Mouse (Mus musculus) midbrain, embryonic 14.5 days (tissue): ENCODE data around the gene Mroh3. TPM values are rescaled to one million over a fixed set of nuclear protein-coding genes. Genes with fewer than 3 reads are reported as not detected.

Experiments used
- ATAC-seq: fragments of 200-750 bp; cut with Nextera tagmentation; 2 replicates; pipeline ENCODE4 v1.8.0; 2017; ENCODE audit warnings: moderate number of reproducible peaks, moderate library complexity; ENCODE audit not compliant: low FRiP score, low TSS enrichment
- DNase-seq: peaks from one replicate; pipeline ENCODE4 v3.0.0-alpha.2; 2015
- H3K27ac ChIP-seq: fragments of 300-500 bp; sonication (generic); replicated peaks from 2 replicates; pipeline ENCODE4 v1.5.1; 2014; ENCODE audit warnings: mild to moderate bottlenecking, low read depth, low read length, moderate library complexity
- H3K27me3 ChIP-seq: fragments of 300-500 bp; sonication (generic); 2 replicates; pipeline ENCODE4 v1.6.1; 2014; ENCODE audit warnings: low read length, control low read depth, mixed read lengths; ENCODE audit not compliant: control insufficient read depth, insufficient read depth
- H3K36me3 ChIP-seq: fragments of 300-500 bp; sonication (generic); 2 replicates; pipeline ENCODE4 v1.6.1; 2014; ENCODE audit warnings: low read length, control low read depth; ENCODE audit not compliant: control insufficient read depth, insufficient read depth
- H3K4me1 ChIP-seq: fragments of 300-500 bp; sonication (generic); 2 replicates; pipeline ENCODE4 v1.6.1; 2014; ENCODE audit warnings: mild to moderate bottlenecking, antibody characterized with exemption, low read length, control low read depth; ENCODE audit not compliant: control insufficient read depth, insufficient read depth
- H3K4me2 ChIP-seq: fragments of 300-500 bp; sonication (generic); 2 replicates; pipeline ENCODE4 v1.6.1; 2014; ENCODE audit warnings: mild to moderate bottlenecking, low read length, moderate library complexity
- H3K4me3 ChIP-seq: fragments of 300-500 bp; sonication (generic); replicated peaks from 2 replicates; pipeline ENCODE4 v1.5.1; 2014; ENCODE audit warnings: low read depth, low read length
- H3K9ac ChIP-seq: fragments of 300-500 bp; sonication (generic); replicated peaks from 2 replicates; pipeline ENCODE4 v1.6.1; 2014; ENCODE audit warnings: mild to moderate bottlenecking, low read length, moderate library complexity
- H3K9me3 ChIP-seq: fragments of 300-500 bp; sonication (generic); 2 replicates; pipeline ENCODE4 v1.6.1; 2016; ENCODE audit warnings: low read length, control low read depth, mixed read lengths; ENCODE audit not compliant: control insufficient read depth
- WGBS: fragments of 180-500 bp; shearing (Covaris S2); extraction: QIAGEN DNeasy Blood & Tissue Kit; methylation state at CpG from one replicate; pipeline ENCODE4 v1.1.7; 2014; 5-methylcytosine and 5-hydroxymethylcytosine counted together
- polyA plus RNA-seq: library from polyadenylated mRNA; unstranded; fragments of >200 nt; fragmentation: Nextera tagmentation; extraction: Ambion mirVana; gene quantifications from 2 replicates; pipeline ENCODE4 v1.2.1, GENCODE M21; 2014

Gene Mroh3
- polyA plus RNA-seq, 1 experiment from 2014 or later: 0.59 TPM

- Histone ChIP-seq H3K9me3 (no peaks in the 10 kb centered on the region), H3K27ac (no peak overlapping the region), H3K27me3 (no peaks in the 10 kb centered on the region), H3K36me3 (peaks cover 98% of the 10 kb centered on the region), H3K4me3 (no peak overlapping the region), H3K4me2 (no peak overlapping the region), H3K9ac (no peak overlapping the region), H3K4me1 (no peaks in the 10 kb centered on the region)
- no peak for DNase-seq
- no peak for ATAC-seq
- WGBS: 90% methylated on average over 12 of the region's 12 CpGs
Measured at GRCm38 (mm10) chr1:136160297-136160696, 52.3 kb downstream of the Mroh3 start.

DNA sequence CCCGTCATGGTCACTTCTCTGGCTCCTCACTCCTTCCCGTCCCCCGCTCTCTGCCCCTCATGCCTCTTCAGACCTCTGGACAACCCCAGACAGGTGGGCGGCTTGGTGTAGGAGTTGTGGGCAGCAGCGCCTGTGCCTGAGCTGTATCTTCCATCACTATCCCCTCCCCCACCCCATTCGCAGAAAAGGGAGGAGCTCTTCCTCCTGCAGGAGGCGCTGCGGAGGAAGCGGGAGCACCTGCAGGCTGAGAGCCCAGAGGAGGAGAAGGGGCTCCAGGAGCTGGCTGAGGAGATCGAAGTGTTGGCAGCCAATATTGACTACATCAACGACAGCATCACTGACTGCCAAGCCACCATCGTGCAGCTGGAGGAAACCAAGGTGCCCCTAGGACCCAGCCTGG is 52.8 kb downstream of the Mroh3 start:
- H3K4me1 ChIP-seq: no peaks in the 10 kb centered on the region
- H3K36me3 ChIP-seq: peaks cover 98% of the 10 kb centered on the region
- H3K4me2 ChIP-seq: no peak overlapping the region
- no peak overlapping the region for H3K4me3 ChIP-seq
- H3K9ac ChIP-seq: no peak overlapping the region
- no peaks in the 10 kb centered on the region for H3K9me3 ChIP-seq
- ATAC-seq: no peak
- no peaks in the 10 kb centered on the region for H3K27me3 ChIP-seq
- 47% methylated on average over 12 of the region's 12 CpGs for WGBS
- H3K27ac ChIP-seq: no peak overlapping the region
- DNase-seq: no peak

GRCm38 (mm10) chr1:136156951-136157350 is 55.7 kb downstream of the Mroh3 start:
- 92% methylated on average over 4 of the region's 4 CpGs for WGBS
- no peaks in the 10 kb centered on the region for H3K4me1 ChIP-seq
- H3K27ac ChIP-seq: no peak overlapping the region
- H3K9ac ChIP-seq: no peak overlapping the region
- no peak for ATAC-seq
- no peaks in the 10 kb centered on the region for H3K27me3 ChIP-seq
- H3K4me2 ChIP-seq: no peak overlapping the region
- H3K9me3 ChIP-seq: no peaks in the 10 kb centered on the region
- no peak for DNase-seq
- peaks cover 98% of the 10 kb centered on the region for H3K36me3 ChIP-seq
- H3K4me3 ChIP-seq: no peak overlapping the region

DNA sequence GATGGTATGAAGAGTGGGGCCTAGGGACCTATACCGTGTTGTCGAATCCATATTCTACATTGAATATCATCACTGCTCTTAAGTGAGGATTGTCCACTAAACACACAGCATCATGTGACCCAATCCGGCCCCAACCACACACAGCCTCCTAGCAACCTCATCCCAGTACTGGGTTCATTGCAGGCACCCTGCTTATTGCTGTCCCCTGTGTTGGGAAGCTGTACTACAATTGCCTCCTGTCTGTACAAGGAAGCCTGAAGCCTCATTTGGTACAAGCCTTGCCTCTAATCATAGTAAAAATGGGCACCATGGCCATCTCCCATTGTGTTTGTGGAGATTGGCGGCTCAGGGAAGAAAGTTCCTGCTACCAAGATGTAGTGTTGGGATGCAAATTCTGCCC is 56.3 kb downstream of the Mroh3 start:
- 97% methylated on average over 4 of the region's 4 CpGs for WGBS
- no peak for ATAC-seq

DNA sequence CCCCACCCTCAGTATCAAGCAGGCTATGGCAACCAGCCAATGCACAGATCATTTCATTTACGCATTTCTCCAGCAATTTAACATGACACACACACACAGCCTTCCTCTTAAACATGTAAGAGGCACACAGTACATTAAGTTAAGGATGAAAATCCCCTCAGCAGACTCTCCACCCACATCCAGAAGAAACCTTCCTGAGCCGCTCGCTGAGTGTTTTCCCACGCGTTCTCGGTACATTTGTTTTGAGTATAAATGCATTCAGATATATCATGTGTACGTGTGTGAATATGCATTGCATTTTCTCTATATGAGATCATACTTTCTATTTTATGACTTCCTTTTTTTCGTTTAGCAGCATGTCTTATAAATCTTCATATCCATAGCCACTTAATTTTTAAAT is 61.3 kb downstream of the Mroh3 start:
- Histone ChIP-seq H3K4me3 (no peak overlapping the region), H3K9me3 (no peaks in the 10 kb centered on the region), H3K36me3 (peaks cover 98% of the 10 kb centered on the region), H3K9ac (no peak overlapping the region), H3K4me2 (no peak overlapping the region), H3K27ac (no peak overlapping the region), H3K4me1 (no peaks in the 10 kb centered on the region), H3K27me3 (no peaks in the 10 kb centered on the region)
- DNase-seq: no peak
- ATAC-seq: no peak
- WGBS: 94% methylated on average over 8 of the region's 8 CpGs

More for the DNA sequence above, 56.3 kb downstream of the Mroh3 start:
- Histone ChIP-seq H3K4me2 (no peak overlapping the region), H3K36me3 (peaks cover 98% of the 10 kb centered on the region), H3K9ac (no peak overlapping the region), H3K9me3 (no peaks in the 10 kb centered on the region), H3K27me3 (no peaks in the 10 kb centered on the region), H3K27ac (no peak overlapping the region), H3K4me3 (no peak overlapping the region), H3K4me1 (no peaks in the 10 kb centered on the region)
- no peak for DNase-seq

- Histone ChIP-seq H3K9ac (no peak overlapping the region), H3K27ac (no peak overlapping the region), H3K4me3 (no peak overlapping the region), H3K4me2 (no peak overlapping the region), H3K27me3 (no peaks in the 10 kb centered on the region), H3K36me3 (peaks cover 97% of the 10 kb centered on the region), H3K4me1 (no peaks in the 10 kb centered on the region), H3K9me3 (no peaks in the 10 kb centered on the region)
- 81% methylated on average over 9 of the region's 9 CpGs for WGBS
- ATAC-seq (no peak), DNase-seq (no peak)
Measured at GRCm38 (mm10) chr1:136149702-136150101, 62.9 kb downstream of the Mroh3 start.

DNA sequence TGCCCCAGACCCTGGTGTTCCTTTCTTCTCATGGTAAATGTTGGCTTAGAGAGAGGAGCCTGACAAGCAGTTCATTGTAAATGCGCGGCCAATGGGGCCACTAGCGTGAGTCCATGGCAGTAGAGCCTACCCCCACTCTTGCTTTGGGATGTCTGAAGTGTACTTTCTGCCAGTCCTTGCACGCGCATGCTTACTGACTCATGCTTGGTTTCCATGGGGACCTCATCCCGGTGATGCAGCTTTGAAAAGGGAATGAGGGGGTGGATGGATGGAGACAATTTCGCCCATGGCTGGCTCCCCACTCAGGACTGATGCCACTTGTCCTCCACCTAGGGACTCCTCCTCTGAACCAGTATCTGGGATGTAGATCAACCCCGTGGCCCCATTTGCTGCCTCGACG is 69.1 kb downstream of the Mroh3 start:
- no peak overlapping the region for H3K4me2 ChIP-seq
- H3K9ac ChIP-seq: no peak overlapping the region
- WGBS: 46% methylated on average over 10 of the region's 10 CpGs
- no peak overlapping the region for H3K4me3 ChIP-seq
- no peaks in the 10 kb centered on the region for H3K27me3 ChIP-seq
- H3K4me1 ChIP-seq: peaks cover 54% of the 10 kb centered on the region
- ATAC-seq: no peak
- no peak overlapping the region for H3K27ac ChIP-seq
- no peaks in the 10 kb centered on the region for H3K9me3 ChIP-seq
- peak; percentile 39 for DNase-seq
- H3K36me3 ChIP-seq: peaks cover 39% of the 10 kb centered on the region

- Histone ChIP-seq H3K4me3 (no peak overlapping the region), H3K27me3 (no peaks in the 10 kb centered on the region), H3K4me2 (0 out of 2 replicates have a peak overlapping the region, but pooled peaks have one; percentile 1), H3K9ac (no peak overlapping the region), H3K4me1 (peaks cover 66% of the 10 kb centered on the region), H3K9me3 (no peaks in the 10 kb centered on the region), H3K36me3 (peaks cover 28% of the 10 kb centered on the region), H3K27ac (peak overlapping the region; percentile 39; the same call in 1 of the 2 replicates)
- DNase-seq: peak; percentile 83
- ATAC-seq: peak; percentile 62
- 8% methylated on average over 6 of the region's 6 CpGs for WGBS
Measured at GRCm38 (mm10) chr1:136142336-136142735, 70.3 kb downstream of the Mroh3 start.

DNA sequence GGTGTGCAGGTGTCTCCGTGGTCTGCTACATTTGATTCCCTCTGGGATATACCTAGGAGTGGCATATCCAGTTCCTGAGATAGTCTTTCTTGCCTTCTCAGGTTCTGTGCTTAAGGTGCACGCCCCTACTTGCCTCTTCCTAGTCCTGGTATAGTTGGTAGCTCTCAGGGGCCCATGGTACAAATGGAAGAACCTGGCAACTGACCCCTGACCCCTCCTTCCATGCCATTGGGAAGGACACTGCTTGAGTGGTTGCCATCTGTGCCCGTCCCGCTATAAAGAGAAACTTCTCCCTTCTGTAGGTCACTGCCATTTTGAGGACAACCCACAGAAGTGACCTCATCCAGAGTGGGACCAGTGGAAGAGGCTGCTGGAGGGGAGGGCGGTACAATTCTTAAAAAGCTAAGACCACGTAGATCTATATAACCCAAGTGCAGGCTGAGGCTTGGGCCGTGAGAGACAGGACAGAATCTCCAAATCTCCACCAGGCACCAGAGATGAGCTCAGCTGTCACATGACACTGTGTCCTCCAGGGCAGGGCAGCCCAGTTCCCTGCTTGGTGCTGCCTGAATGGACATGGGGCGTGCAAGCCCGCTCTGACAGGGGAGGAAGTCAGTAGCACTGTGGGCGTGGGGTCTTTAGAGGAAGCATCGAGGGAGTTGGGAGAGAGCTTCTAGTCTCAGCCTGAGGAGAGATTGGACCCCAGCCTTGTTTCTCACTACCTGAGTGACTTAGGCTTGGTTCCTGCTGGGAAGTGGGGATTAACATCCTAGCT is 71.3 kb downstream of the Mroh3 start:
- DNase-seq (no peak), ATAC-seq (no peak)
- Histone ChIP-seq H3K36me3 (peaks cover 20% of the 10 kb centered on the region), H3K4me3 (no peak overlapping the region), H3K4me2 (no peak overlapping the region), H3K9ac (no peak overlapping the region; the same call in 1 of the 2 replicates), H3K9me3 (no peaks in the 10 kb centered on the region), H3K27ac (peak overlapping the region; percentile 39; the same call in 1 of the 2 replicates), H3K4me1 (peaks cover 76% of the 10 kb centered on the region), H3K27me3 (no peaks in the 10 kb centered on the region)
- 79% methylated on average over 11 of the region's 11 CpGs for WGBS
